Mouse (Mus musculus) adrenal gland, postnatal 0 days (tissue): Measurements from ENCODE around the gene Lgals12. TPM values are rescaled to one million over a fixed set of nuclear protein-coding genes. Genes with fewer than 3 reads are reported as not detected.

ENCODE experiments used
- polyA plus RNA-seq: library from polyadenylated mRNA; unstranded; fragments of >200 nt; fragmentation: Nextera tagmentation; extraction: Ambion mirVana; gene quantifications from 2 replicates; pipeline ENCODE4 v1.2.1, GENCODE M21; 2015

Lgals12 gene
- polyA plus RNA-seq = 0.46 TPM in 1 of 2 replicates, not detected in the other

GRCm38 (mm10) chr19:7606801-7607689 lies at the start of gene Lgals12:
Gene Lgals12, minus strand, starts transcription at chr19:7607193.

GRCm38 (mm10) chr19:7611942-7612757 lies 5.2 kb upstream of the Lgals12 start, which contains the start of gene Hrasls5:
Gene Hrasls5, plus strand, starts transcription at chr19:7612541.

GRCm38 (mm10) chr19:7557328-7557822 lies 49.6 kb downstream of the Lgals12 start, which contains the start of gene Pla2g16:
Gene Pla2g16, plus strand, starts transcription at chr19:7557459.

Other genes starting within 250 kb of the Lgals12 start
- 14.2 and 15.1 TPM in 2 replicates for gene Spindoc, start 224.2 kb downstream of the Lgals12 start, polyA plus RNA-seq
- gene 2700081O15Rik, start 189.6 kb downstream of the Lgals12 start, polyA plus RNA-seq = 5.1 and 6.6 TPM in 2 replicates
- 138 and 168 TPM in 2 replicates for gene Rtn3, start 123.9 kb downstream of the Lgals12 start, polyA plus RNA-seq
- gene Atl3, start 113.2 kb downstream of the Lgals12 start, polyA plus RNA-seq = 15.2 and 19.8 TPM in 2 replicates
- gene Pla2g16, start 49.7 kb downstream of the Lgals12 start, polyA plus RNA-seq = 20.6 and 27.0 TPM in 2 replicates
- gene Hrasls5, start 5.3 kb upstream of the Lgals12 start, polyA plus RNA-seq = not detected in 2 replicates
- gene Slc22a19, start 104.1 kb upstream of the Lgals12 start, polyA plus RNA-seq = 0.12 and 0.36 TPM in 2 replicates
- not detected in 2 replicates for gene Slc22a26, start 195.5 kb upstream of the Lgals12 start, polyA plus RNA-seq